Mouse (Mus musculus) heart, postnatal 0 days (tissue): ENCODE data around the gene Galntl6. TPM values are rescaled to one million over a fixed set of nuclear protein-coding genes. Genes with fewer than 3 reads are reported as not detected.

ENCODE experiments used
- ATAC-seq: fragments of 200-750 bp; cut with Nextera tagmentation; 2 replicates; pipeline ENCODE4 v1.8.0; 2017; ENCODE audit warnings: low read depth, moderate number of reproducible peaks, moderate library complexity; ENCODE audit not compliant: insufficient read depth
- DNase-seq: peaks from one replicate; pipeline ENCODE4 v3.0.0-alpha.2; 2016; ENCODE audit warnings: low spot score
- H3K27ac ChIP-seq: fragments of 300-500 bp; sonication (generic); 2 replicates; pipeline ENCODE4 v1.5.1; 2014; ENCODE audit warnings: low read depth, mild to moderate bottlenecking
- H3K27me3 ChIP-seq: fragments of 300-500 bp; sonication (generic); 2 replicates; pipeline ENCODE4 v1.6.1; 2014; ENCODE audit warnings: low read length, mixed read lengths; ENCODE audit not compliant: control insufficient read depth, insufficient read depth
- H3K36me3 ChIP-seq: fragments of 300-500 bp; sonication (generic); replicated peaks from 2 replicates; pipeline ENCODE4 v1.6.1; 2014; ENCODE audit warnings: low read length, mixed read lengths; ENCODE audit not compliant: control insufficient read depth, insufficient read depth
- H3K4me1 ChIP-seq: fragments of 300-500 bp; sonication (generic); 2 replicates; pipeline ENCODE4 v1.6.1; 2014; ENCODE audit warnings: antibody characterized with exemption; ENCODE audit not compliant: control insufficient read depth, insufficient read depth
- H3K4me2 ChIP-seq: fragments of 300-500 bp; sonication (generic); 2 replicates; pipeline ENCODE4 v1.6.1; 2014; ENCODE audit warnings: low read depth, mild to moderate bottlenecking, low read length, moderate library complexity
- H3K4me3 ChIP-seq: fragments of 300-500 bp; sonication (generic); 2 replicates; pipeline ENCODE4 v1.5.1; 2014; ENCODE audit warnings: low read depth, low read length
- H3K9ac ChIP-seq: fragments of 300-500 bp; sonication (generic); replicated peaks from 2 replicates; pipeline ENCODE4 v1.6.1; 2014; ENCODE audit warnings: low read depth, low read length, mixed read lengths
- H3K9me3 ChIP-seq: fragments of 300-500 bp; sonication (generic); replicated peaks from 2 replicates; pipeline ENCODE4 v1.6.1; 2016; ENCODE audit warnings: low read length; ENCODE audit not compliant: control insufficient read depth
- CTCF ChIP-seq: IDR thresholded peaks from 2 replicates; pipeline ENCODE4 v1.5.1; 2016; ENCODE audit warnings: antibody characterized with exemption, control low read depth, low read depth
- EP300 ChIP-seq: IDR thresholded peaks from 2 replicates; pipeline ENCODE4 v1.6.1; 2016; ENCODE audit warnings: antibody characterized with exemption, low read depth
- WGBS: fragments of 180-500 bp; shearing (Covaris S2); extraction: QIAGEN DNeasy Blood & Tissue Kit; methylation state at CpG from one replicate; pipeline ENCODE4 v1.1.7; 2014; 5-methylcytosine and 5-hydroxymethylcytosine counted together
- polyA plus RNA-seq: library from polyadenylated mRNA; unstranded; fragments of >200 nt; fragmentation: Nextera tagmentation; extraction: Ambion mirVana; gene quantifications from 2 replicates; pipeline ENCODE4 v1.2.1, GENCODE M21; 2015
- total RNA-seq: library from RNA; depleted of rRNA; stranded (reverse); fragments of >200 nt; gene quantifications from 2 replicates; pipeline ENCODE4 v1.2.3, GENCODE M21; 2014; ENCODE audit warnings: low replicate concordance

Gene Galntl6
- total and polyA plus RNA-seq, 2 experiments from 2014 or later: not detected

DNA sequence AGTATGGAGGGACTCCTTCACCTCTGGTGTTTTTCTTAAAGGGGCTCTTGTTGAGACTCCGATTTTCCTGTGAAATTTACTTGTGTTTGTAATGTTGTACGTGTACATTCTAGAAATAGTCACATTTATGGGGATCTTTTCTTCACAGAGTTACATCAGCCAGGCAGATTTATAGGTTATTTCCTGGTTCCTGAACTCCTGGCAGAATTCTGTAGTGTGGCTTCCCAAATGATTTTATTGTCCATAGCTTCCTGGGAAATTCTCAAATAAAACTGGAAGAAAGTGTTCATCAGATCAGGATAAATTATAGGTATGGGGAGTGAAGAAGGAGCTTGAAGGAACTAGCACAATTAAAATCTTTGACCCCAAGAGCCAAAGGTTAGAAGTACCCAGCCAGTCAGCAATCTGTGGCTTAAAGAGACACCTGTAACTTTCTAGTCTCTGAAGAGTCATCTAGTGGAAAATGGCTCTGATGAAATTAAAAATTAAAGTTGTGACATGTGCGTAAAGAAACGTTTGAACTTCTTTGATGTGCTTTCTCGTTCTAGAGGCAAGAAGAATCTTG, 972.5 kb downstream of the Galntl6 start:
- 60% methylated on average over 5 of the region's 5 CpGs for WGBS
- Histone ChIP-seq H3K4me2 (peak overlapping the region; percentile 18; the same call in 1 of the 2 replicates), H3K4me1 (no peaks in the 10 kb centered on the region), H3K36me3 (no peaks in the 10 kb centered on the region), H3K9ac (no peak overlapping the region), H3K27ac (no peak overlapping the region), H3K9me3 (no peaks in the 10 kb centered on the region), H3K4me3 (no peak overlapping the region), H3K27me3 (no peaks in the 10 kb centered on the region)
- DNase-seq (no peak), ATAC-seq (no peak)
- TF ChIP-seq EP300: no peak
- TF ChIP-seq CTCF: no peak

DNA sequence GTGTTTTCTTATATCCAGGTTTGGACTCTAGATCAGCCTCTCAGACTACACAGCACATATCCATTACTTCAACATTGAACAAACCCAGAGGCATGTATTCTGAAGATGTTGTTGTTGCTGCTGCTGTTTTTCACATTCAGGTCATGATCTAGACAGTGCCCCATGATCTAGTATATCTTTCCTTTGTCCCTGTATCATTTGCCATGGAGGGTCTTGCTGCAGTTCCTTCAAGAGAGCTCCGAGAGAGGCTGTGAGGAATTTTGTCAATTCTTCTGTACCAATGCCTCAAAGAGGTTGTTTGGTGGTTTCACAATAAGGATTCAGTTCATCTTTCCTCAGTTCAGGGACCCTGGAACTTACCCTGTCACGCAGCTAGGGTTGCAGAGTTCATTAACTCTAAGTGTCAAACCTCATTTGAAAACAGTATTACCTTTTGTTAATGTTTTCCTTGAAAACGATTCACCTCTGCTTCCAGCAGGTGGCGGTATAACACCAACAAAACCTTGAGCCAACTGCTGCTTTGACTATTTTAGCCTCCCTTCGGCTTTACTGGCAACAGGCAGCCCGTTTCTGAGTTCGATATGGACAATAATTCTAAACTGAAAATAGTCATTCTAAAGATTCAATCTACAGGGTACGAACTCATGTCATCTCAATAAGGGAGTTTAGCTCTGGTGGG, 973.1 kb downstream of the Galntl6 start:
- DNase-seq (peak; percentile 63), ATAC-seq (no peak)
- Histone ChIP-seq H3K27ac (no peak overlapping the region), H3K36me3 (no peaks in the 10 kb centered on the region), H3K9me3 (no peaks in the 10 kb centered on the region), H3K27me3 (no peaks in the 10 kb centered on the region), H3K4me2 (peak overlapping the region; percentile 18; the same call in 1 of the 2 replicates), H3K4me1 (no peaks in the 10 kb centered on the region), H3K9ac (no peak overlapping the region), H3K4me3 (no peak overlapping the region)
- TF ChIP-seq CTCF: peak; percentile 90
- no peak for TF ChIP-seq EP300
- WGBS: 16% methylated on average over 8 of the region's 8 CpGs

DNA sequence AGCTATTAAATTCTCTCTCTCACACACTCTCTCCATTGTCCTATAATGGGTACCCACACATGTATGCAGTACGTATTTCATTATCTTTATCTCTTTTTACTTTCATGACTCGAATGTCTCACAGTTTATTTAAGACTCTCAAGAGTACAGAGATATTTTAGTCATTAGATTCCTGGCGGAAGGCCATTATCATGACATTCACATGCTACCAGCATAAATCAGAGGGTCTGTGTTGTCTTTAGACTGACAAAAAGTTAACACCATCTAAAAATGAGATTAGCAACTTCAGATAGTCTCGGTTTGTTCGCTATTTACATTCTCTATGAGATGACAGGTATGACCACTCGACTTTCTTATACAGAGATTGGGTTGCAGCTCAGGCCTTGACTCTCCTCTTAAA, 985.4 kb downstream of the Galntl6 start:
- 18% methylated on average over 6 of the region's 6 CpGs for WGBS
- DNase-seq: no peak

GRCm38 (mm10) chr8:57923556-57923955, 988.9 kb downstream of the Galntl6 start:
- DNase-seq (no peak), ATAC-seq (no peak)
- TF ChIP-seq CTCF: no peak
- H3K27ac ChIP-seq: no peak overlapping the region
- H3K36me3 ChIP-seq: no peaks in the 10 kb centered on the region
- H3K4me1 ChIP-seq: 0 out of 2 replicates have a peak, but pooled peaks cover 6% of the 10 kb centered on the region
- no peak overlapping the region for H3K4me2 ChIP-seq
- 88% methylated on average over 6 of the region's 6 CpGs for WGBS
- no peaks in the 10 kb centered on the region for H3K27me3 ChIP-seq
- H3K4me3 ChIP-seq: no peak overlapping the region
- H3K9ac ChIP-seq: no peak overlapping the region
- no peaks in the 10 kb centered on the region for H3K9me3 ChIP-seq

More for the DNA sequence above, 985.4 kb downstream of the Galntl6 start:
- Histone ChIP-seq H3K27ac (no peak overlapping the region), H3K4me2 (no peak overlapping the region), H3K4me3 (no peak overlapping the region), H3K9me3 (no peaks in the 10 kb centered on the region), H3K4me1 (0 out of 2 replicates have a peak, but pooled peaks cover 6% of the 10 kb centered on the region), H3K36me3 (no peaks in the 10 kb centered on the region), H3K9ac (no peak overlapping the region), H3K27me3 (no peaks in the 10 kb centered on the region)
- ATAC-seq: no peak
- no peak for TF ChIP-seq EP300
- TF ChIP-seq CTCF: no peak

- Histone ChIP-seq H3K36me3 (no peaks in the 10 kb centered on the region), H3K4me1 (0 out of 2 replicates have a peak, but pooled peaks cover 6% of the 10 kb centered on the region), H3K4me2 (no peak overlapping the region), H3K9me3 (no peaks in the 10 kb centered on the region), H3K27me3 (no peaks in the 10 kb centered on the region), H3K27ac (no peak overlapping the region), H3K4me3 (no peak overlapping the region), H3K9ac (no peak overlapping the region)
- TF ChIP-seq EP300 (no peak), CTCF (no peak)
- DNase-seq: no peak
- no peak for ATAC-seq
- WGBS: 77% methylated on average over 6 of the region's 6 CpGs
These were observed 989.3 kb downstream of the Galntl6 start for GRCm38 (mm10) chr8:57923130-57923529.
